Mouse (Mus musculus): ENCODE results near the gene Vdac2.
A peak's percentile ranks its signal among the peaks of the same experiment; 100 is the strongest.

DNA sequence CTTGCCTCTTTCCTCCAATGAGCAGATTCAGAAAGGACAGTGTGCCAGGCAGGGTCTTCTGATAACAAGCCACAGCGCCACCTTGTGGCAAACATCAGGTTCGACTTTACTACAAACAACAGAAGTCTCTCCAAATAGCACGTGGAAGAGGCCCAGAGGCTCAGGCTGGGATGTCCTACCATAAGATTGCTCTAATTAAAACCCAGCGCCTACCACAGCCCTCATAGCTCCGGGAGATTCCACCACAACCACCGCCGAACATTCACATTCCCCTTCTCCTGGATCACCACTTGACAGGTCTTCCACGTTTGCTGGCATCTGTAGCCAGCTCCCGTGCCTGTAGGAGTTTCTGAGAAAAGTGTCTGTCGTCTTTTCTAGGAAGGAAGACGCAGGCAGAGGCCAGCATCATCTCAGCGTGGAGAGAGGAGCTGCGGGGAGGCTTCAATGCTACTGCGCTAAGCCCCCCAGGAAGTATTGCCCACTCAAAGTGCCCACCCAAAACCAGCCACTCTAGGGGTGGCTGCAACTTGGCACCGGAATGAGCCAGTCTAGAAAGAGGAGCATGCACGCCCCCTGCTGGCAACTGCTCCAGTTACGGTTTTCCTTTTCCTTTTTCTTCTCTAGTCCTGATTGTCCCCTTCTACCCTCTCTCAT is 28.5 kb downstream of the Vdac2 start:
- TF ChIP-seq CTCF (IDR thresholded peaks at IDR 0.05; ENCODE audit: extremely low read depth, insufficient read depth, low read length) (peak; percentile 62), POLR2A (IDR thresholded peaks at IDR 0.05; ENCODE audit: extremely low read depth, insufficient read depth, low read length) (no peak)
